Mouse (Mus musculus) ZHBTc4 (cell line): Measurements from ENCODE around the gene Ccnd1.

Experiments
- DNase-seq: peaks from one replicate; pipeline ENCODE4 v3.0.0-alpha.2; 2011; ENCODE audit warnings: low read depth, low spot score

Ccnd1 gene

GRCm38 (mm10) chr7:144908705-144909104, 31.0 kb downstream of the Ccnd1 start:
- peak; percentile 81 for DNase-seq

- DNase-seq = peak; percentile 87
Measured at GRCm38 (mm10) chr7:144907793-144908192, 31.9 kb downstream of the Ccnd1 start.

- DNase-seq = peak; percentile 90
Measured at GRCm38 (mm10) chr7:144906708-144907397, 32.9 kb downstream of the Ccnd1 start.

GRCm38 (mm10) chr7:144905514-144905913, 34.2 kb downstream of the Ccnd1 start:
- peak; percentile 67 for DNase-seq

- peak; percentile 41 for DNase-seq
Measured at GRCm38 (mm10) chr7:144898506-144898905, 41.2 kb downstream of the Ccnd1 start.

- DNase-seq = peak; percentile 49
Measured at GRCm38 (mm10) chr7:144896294-144897218, 43.2 kb downstream of the Ccnd1 start, which contains the start of gene Fgf15. Fgf15 (plus strand) TSS chr7:144896531.

GRCm38 (mm10) chr7:144895305-144896111, 44.2 kb downstream of the Ccnd1 start:
- DNase-seq = peak; percentile 90

- no peak for DNase-seq
Measured at GRCm38 (mm10) chr7:144894706-144895105, 45.0 kb downstream of the Ccnd1 start.

GRCm38 (mm10) chr7:144894191-144894590, 45.5 kb downstream of the Ccnd1 start:
- DNase-seq = peak; percentile 57

GRCm38 (mm10) chr7:144892322-144892721, 47.4 kb downstream of the Ccnd1 start:
- no peak for DNase-seq

- no peak for DNase-seq
Measured at GRCm38 (mm10) chr7:144891863-144892262, 47.9 kb downstream of the Ccnd1 start.

- DNase-seq = peak; percentile 62
Measured at GRCm38 (mm10) chr7:144890661-144891060, 49.1 kb downstream of the Ccnd1 start.

GRCm38 (mm10) chr7:144888564-144889299, 51.0 kb downstream of the Ccnd1 start:
- peak; percentile 93 for DNase-seq

GRCm38 (mm10) chr7:144887672-144888071, 52.1 kb downstream of the Ccnd1 start:
- peak; percentile 73 for DNase-seq

GRCm38 (mm10) chr7:144883106-144883505, 56.6 kb downstream of the Ccnd1 start:
- DNase-seq = no peak
